19 mouse cellular contexts compared by ENCODE assay signal in genomic region chr17:47441296-47442051, GRCm38 (mm10). TPM values are rescaled to one million over a fixed set of nuclear protein-coding genes. Genes with fewer than 3 reads are reported as not detected.
A peak's percentile ranks its signal among the peaks of the same experiment; 100 is the strongest.
DNase-seq lines count a peak whose midpoint lies in the region; ATAC-seq and TF ChIP-seq lines count a peak whose summit lies in the region.
"Had no signal": no experiment of that assay in that cellular context is flagged by ENCODE, and none has a peak within 500 bp of the region (broad histone marks: within the 10 kb centered on the region; RNA-seq: fewer than 3 reads in every experiment).

No protein-coding gene starts in this region.

- H3K4me1 ChIP-seq in heart, embryonic 16.5 days (ENCODE audit: control insufficient read depth, insufficient read depth, low read length): peaks cover 41% of the 10 kb centered on the region
- H3K4me1 ChIP-seq in midbrain, embryonic 10.5 days: peaks cover 51% of the 10 kb centered on the region
- peaks cover 8% of the 10 kb centered on the region for H3K4me1 ChIP-seq in midbrain, embryonic 11.5 days (ENCODE audit: control insufficient read depth, insufficient read depth, low read length)
- H3K4me1 ChIP-seq in kidney, postnatal 0 days (replicated peaks; ENCODE audit: insufficient read depth, low read length): peaks cover 10% of the 10 kb centered on the region
- no peaks in the 10 kb centered on the region for H3K4me1 ChIP-seq in stomach, postnatal 0 days (replicated peaks; ENCODE audit: control insufficient read depth, insufficient read depth)

- H3K27ac ChIP-seq in heart, embryonic 16.5 days (ENCODE audit: low read length): peak overlapping the region; percentile 6; the same call in 1 of the 2 replicates
- H3K27ac ChIP-seq in midbrain, embryonic 10.5 days (replicated peaks): 0 out of 2 replicates have a peak overlapping the region, but pooled peaks have one; percentile 19
- no peak overlapping the region for H3K27ac ChIP-seq in midbrain, embryonic 11.5 days (ENCODE audit: low read depth, low read length)
- H3K27ac ChIP-seq in kidney, postnatal 0 days: peak overlapping the region; percentile 39
- peak overlapping the region; percentile 9 for H3K27ac ChIP-seq in stomach, postnatal 0 days (replicated peaks)
- H3K27ac ChIP-seq: forebrain, embryonic 13.5 days had no signal

- ATAC-seq in heart, embryonic 16.5 days (replicated peaks; ENCODE audit: extremely low read depth, insufficient read depth, low FRiP score): no peak
- ATAC-seq in midbrain, embryonic 11.5 days (ENCODE audit: low FRiP score): no peak
- peak; percentile 30; the same call in 1 of the 2 replicates for ATAC-seq in kidney, postnatal 0 days (replicated peaks; ENCODE audit: low FRiP score, low read depth)
- ATAC-seq in stomach, postnatal 0 days (ENCODE audit: low FRiP score, low TSS enrichment): no peak
- no peak for ATAC-seq in erythroid progenitor cell, adult 5-6 weeks (replicated peaks; ENCODE audit: low FRiP score, poor library complexity, severe bottlenecking)

- H3K27me3 ChIP-seq in heart, embryonic 16.5 days (ENCODE audit: control insufficient read depth, insufficient read depth, low read length): no peaks in the 10 kb centered on the region
- peaks cover 47% of the 10 kb centered on the region for H3K27me3 ChIP-seq in midbrain, embryonic 10.5 days (ENCODE audit: low read depth, poor library complexity, severe bottlenecking)
- peaks cover 23% of the 10 kb centered on the region for H3K27me3 ChIP-seq in midbrain, embryonic 11.5 days (ENCODE audit: control insufficient read depth, insufficient read depth, low read length)
- no peaks in the 10 kb centered on the region for H3K27me3 ChIP-seq in kidney, postnatal 0 days (ENCODE audit: insufficient read depth, low read length)
- H3K27me3 ChIP-seq in stomach, postnatal 0 days (ENCODE audit: control insufficient read depth, insufficient read depth, low read length): no peaks in the 10 kb centered on the region
- H3K27me3 ChIP-seq: Patski had no signal

- no peak overlapping the region for H3K4me2 ChIP-seq in heart, embryonic 16.5 days (ENCODE audit: low read depth, low read length)
- H3K4me2 ChIP-seq in midbrain, embryonic 11.5 days: no peak overlapping the region
- no peak overlapping the region for H3K4me2 ChIP-seq in kidney, postnatal 0 days (ENCODE audit: low read length)
- no peak overlapping the region for H3K4me2 ChIP-seq in stomach, postnatal 0 days (replicated peaks; ENCODE audit: low read depth)
- H3K4me2 ChIP-seq: forebrain, embryonic 13.5 days; stomach, embryonic 15.5 days had no signal

- H3K36me3 ChIP-seq in heart, embryonic 16.5 days (ENCODE audit: control insufficient read depth, insufficient read depth): no peaks in the 10 kb centered on the region
- no peaks in the 10 kb centered on the region for H3K36me3 ChIP-seq in midbrain, embryonic 10.5 days
- no peaks in the 10 kb centered on the region for H3K36me3 ChIP-seq in midbrain, embryonic 11.5 days (ENCODE audit: control insufficient read depth, insufficient read depth, low read length)
- H3K36me3 ChIP-seq in kidney, postnatal 0 days (ENCODE audit: insufficient read depth, low read length): no peaks in the 10 kb centered on the region
- no peaks in the 10 kb centered on the region for H3K36me3 ChIP-seq in stomach, postnatal 0 days (ENCODE audit: control insufficient read depth, insufficient read depth, low read length)
- H3K36me3 ChIP-seq: limb, embryonic 10.5 days; stomach, embryonic 15.5 days had no signal

- H3K4me3 ChIP-seq in heart, embryonic 16.5 days (ENCODE audit: low read length): no peak overlapping the region
- no peak overlapping the region for H3K4me3 ChIP-seq in midbrain, embryonic 10.5 days
- H3K4me3 ChIP-seq in midbrain, embryonic 11.5 days (ENCODE audit: low read depth, low read length): no peak overlapping the region
- no peak overlapping the region for H3K4me3 ChIP-seq in kidney, postnatal 0 days (replicated peaks; ENCODE audit: low read depth, low read length)
- no peak overlapping the region for H3K4me3 ChIP-seq in stomach, postnatal 0 days (ENCODE audit: low read depth, low read length)
- H3K4me3 ChIP-seq: forebrain, embryonic 13.5 days; limb, embryonic 10.5 days; megakaryocyte, embryonic 14.5 days; stomach, embryonic 15.5 days had no signal

- TF ChIP-seq CTCF in kidney, postnatal 0 days (IDR thresholded peaks at IDR 0.05; ENCODE audit: low read depth): no peak
- no peak for TF ChIP-seq CTCF in stomach, postnatal 0 days (IDR thresholded peaks at IDR 0.05; ENCODE audit: low read depth)

- WGBS in heart, embryonic 16.5 days: 50% methylated on average over 19 of the region's 19 CpGs
- WGBS in midbrain, embryonic 10.5 days: 75% methylated on average over 19 of the region's 19 CpGs
- WGBS in midbrain, embryonic 11.5 days: 76% methylated on average over 19 of the region's 19 CpGs
- 72% methylated on average over 19 of the region's 19 CpGs for WGBS in kidney, postnatal 0 days
- WGBS in stomach, postnatal 0 days: 53% methylated on average over 19 of the region's 19 CpGs

- no peaks in the 10 kb centered on the region for H3K9me3 ChIP-seq in heart, embryonic 16.5 days (replicated peaks; ENCODE audit: control insufficient read depth, low read length)
- no peaks in the 10 kb centered on the region for H3K9me3 ChIP-seq in midbrain, embryonic 10.5 days (replicated peaks)
- no peaks in the 10 kb centered on the region for H3K9me3 ChIP-seq in midbrain, embryonic 11.5 days (ENCODE audit: control insufficient read depth, low read length)
- no peaks in the 10 kb centered on the region for H3K9me3 ChIP-seq in kidney, postnatal 0 days (replicated peaks; ENCODE audit: low read length)
- H3K9me3 ChIP-seq in stomach, postnatal 0 days (ENCODE audit: control insufficient read depth, low read length): no peaks in the 10 kb centered on the region
- H3K9me3 ChIP-seq: forebrain, embryonic 13.5 days; limb, embryonic 10.5 days; stomach, embryonic 15.5 days had no signal

- DNase-seq in heart, postnatal 4 days: no peak
- no peak for DNase-seq in midbrain, embryonic 10.5 days (ENCODE audit: low spot score)
- no peak for DNase-seq in midbrain, embryonic 11.5 days (ENCODE audit: low spot score, missing footprints)
- DNase-seq in kidney, postnatal 0 days (ENCODE audit: low spot score): no peak
- no peak for DNase-seq in stomach, postnatal 0 days (ENCODE audit: low spot score)
- no peak for DNase-seq in frontal cortex, adult 2 months (ENCODE audit: extremely low spot score in 1 of 2, low spot score in 1 of 2)
- DNase-seq: adrenal gland, adult 2 months; cerebellum, adult 9-10 months; lung, adult 2 months; right cerebral cortex, postnatal 4 days had no signal

- H3K9ac ChIP-seq in heart, embryonic 16.5 days (ENCODE audit: low read length): peak overlapping the region; percentile 8; the same call in 1 of the 2 replicates
- no peak overlapping the region for H3K9ac ChIP-seq in midbrain, embryonic 11.5 days (ENCODE audit: low read length)
- no peak overlapping the region for H3K9ac ChIP-seq in kidney, postnatal 0 days (ENCODE audit: low read depth, low read length)
- H3K9ac ChIP-seq in stomach, postnatal 0 days (ENCODE audit: low read length): no peak overlapping the region
- H3K9ac ChIP-seq: forebrain, embryonic 13.5 days; stomach, embryonic 15.5 days had no signal

- no peak for TF ChIP-seq EP300 in stomach, postnatal 0 days (optimal IDR thresholded peaks at IDR 0.05)

RNA-seq across cellular contexts. Expression of gene 1700001C19Rik, which starts 4.3 kb away (rescaled TPM):
- 0.57 and 0.64 TPM in 2 replicates for polyA plus RNA-seq in heart, embryonic 16.5 days (2015; fragmentation: Nextera tagmentation; extraction: Ambion mirVana)
- under 1 TPM; 0.32 to 0.45 TPM for total RNA-seq in heart, postnatal 4 days (2021)
- 0.21 and 0.33 TPM in 2 replicates for polyA plus RNA-seq in midbrain, embryonic 10.5 days (2016; fragmentation: Nextera tagmentation; extraction: Ambion mirVana)
- 0.18 and 0.41 TPM in 2 replicates for polyA plus RNA-seq in midbrain, embryonic 11.5 days (2014; fragmentation: Nextera tagmentation; extraction: Ambion mirVana)
- polyA plus RNA-seq in kidney, postnatal 0 days (2015; fragmentation: Nextera tagmentation; extraction: Ambion mirVana): 0.45 and 0.47 TPM in 2 replicates
- 0.24 and 0.45 TPM in 2 replicates for polyA plus RNA-seq in stomach, postnatal 0 days (2015; fragmentation: Nextera tagmentation; extraction: Ambion mirVana)
- 0.13 and 0.28 TPM in 2 replicates for polyA plus RNA-seq in frontal cortex, adult 2 months (2012; rRNA removed)
- total RNA-seq in erythroid progenitor cell, adult 5-6 weeks (2015; ENCODE audit: low replicate concordance): not detected in 2 replicates
- total RNA-seq in erythroid progenitor cell, adult 5-6 weeks (2017; ENCODE audit: low replicate concordance): not detected in 2 replicates
- total RNA-seq: adrenal gland, adult 2 months; gastrocnemius, adult 8-10 months; layer of hippocampus, postnatal 25 days had no signal

RNA-seq across cellular contexts. Expression of gene AI661453, which starts 5.1 kb away (rescaled TPM):
- 0.77 and 0.92 TPM in 2 replicates for polyA plus RNA-seq in heart, embryonic 16.5 days (2015; fragmentation: Nextera tagmentation; extraction: Ambion mirVana)
- 1 to 10 TPM; 2.2 to 3.5 TPM for total RNA-seq in heart, postnatal 4 days (2021)
- polyA plus RNA-seq in midbrain, embryonic 10.5 days (2016; fragmentation: Nextera tagmentation; extraction: Ambion mirVana): 0.15 and 0.20 TPM in 2 replicates
- polyA plus RNA-seq in midbrain, embryonic 11.5 days (2014; fragmentation: Nextera tagmentation; extraction: Ambion mirVana): 0.07 and 0.30 TPM in 2 replicates
- 2.2 and 2.4 TPM in 2 replicates for polyA plus RNA-seq in kidney, postnatal 0 days (2015; fragmentation: Nextera tagmentation; extraction: Ambion mirVana)
- polyA plus RNA-seq in stomach, postnatal 0 days (2015; fragmentation: Nextera tagmentation; extraction: Ambion mirVana): 8.9 and 10.9 TPM in 2 replicates
- polyA plus RNA-seq in frontal cortex, adult 2 months (2012; rRNA removed): 0.23 and 0.24 TPM in 2 replicates
- total RNA-seq in erythroid progenitor cell, adult 5-6 weeks (2015; ENCODE audit: low replicate concordance): 1.4 TPM in 1 of 2 replicates, not detected in the other
- total RNA-seq in erythroid progenitor cell, adult 5-6 weeks (2017; ENCODE audit: low replicate concordance): not detected in 2 replicates

RNA-seq across cellular contexts. Expression of gene Guca1a, which starts 41.1 kb away (rescaled TPM):
- 1.2 and 2.1 TPM in 2 replicates for polyA plus RNA-seq in heart, embryonic 16.5 days (2015; fragmentation: Nextera tagmentation; extraction: Ambion mirVana)
- total RNA-seq in heart, postnatal 4 days (2021): under 1 TPM; 0.41 to 0.52 TPM
- polyA plus RNA-seq in midbrain, embryonic 10.5 days (2016; fragmentation: Nextera tagmentation; extraction: Ambion mirVana): 5.2 and 5.8 TPM in 2 replicates
- polyA plus RNA-seq in midbrain, embryonic 11.5 days (2014; fragmentation: Nextera tagmentation; extraction: Ambion mirVana): 1.5 and 1.8 TPM in 2 replicates
- 3.9 and 4.5 TPM in 2 replicates for polyA plus RNA-seq in kidney, postnatal 0 days (2015; fragmentation: Nextera tagmentation; extraction: Ambion mirVana)
- polyA plus RNA-seq in stomach, postnatal 0 days (2015; fragmentation: Nextera tagmentation; extraction: Ambion mirVana): 5.4 and 6.7 TPM in 2 replicates
- polyA plus RNA-seq in frontal cortex, adult 2 months (2012; rRNA removed): 0.38 and 0.66 TPM in 2 replicates
- 2.5 TPM in 1 of 2 replicates, not detected in the other for total RNA-seq in erythroid progenitor cell, adult 5-6 weeks (2015; ENCODE audit: low replicate concordance)
- total RNA-seq in erythroid progenitor cell, adult 5-6 weeks (2017; ENCODE audit: low replicate concordance): not detected in 2 replicates

RNA-seq across cellular contexts. Expression of gene Guca1b, which starts 56.3 kb away (rescaled TPM):
- polyA plus RNA-seq in heart, embryonic 16.5 days (2015; fragmentation: Nextera tagmentation; extraction: Ambion mirVana): 0.95 and 1.2 TPM in 2 replicates
- total RNA-seq in heart, postnatal 4 days (2021): under 1 TPM in 1 of 2 experiments, not detected in 1; 0.17 TPM
- polyA plus RNA-seq in midbrain, embryonic 10.5 days (2016; fragmentation: Nextera tagmentation; extraction: Ambion mirVana): 1.2 and 2.2 TPM in 2 replicates
- 0.70 and 0.81 TPM in 2 replicates for polyA plus RNA-seq in midbrain, embryonic 11.5 days (2014; fragmentation: Nextera tagmentation; extraction: Ambion mirVana)
- polyA plus RNA-seq in kidney, postnatal 0 days (2015; fragmentation: Nextera tagmentation; extraction: Ambion mirVana): 6.0 and 6.3 TPM in 2 replicates
- 0.17 and 0.22 TPM in 2 replicates for polyA plus RNA-seq in stomach, postnatal 0 days (2015; fragmentation: Nextera tagmentation; extraction: Ambion mirVana)
- 0.52 and 1.4 TPM in 2 replicates for polyA plus RNA-seq in frontal cortex, adult 2 months (2012; rRNA removed)
- not detected in 2 replicates for total RNA-seq in erythroid progenitor cell, adult 5-6 weeks (2015; ENCODE audit: low replicate concordance)
- total RNA-seq in erythroid progenitor cell, adult 5-6 weeks (2017; ENCODE audit: low replicate concordance): not detected in 2 replicates
